Mouse (Mus musculus): ENCODE results near the gene Mpnd.

Gene Mpnd

GRCm38 (mm10) chr17:55986030-55986961 is 19.2 kb upstream of the Mpnd start, which contains the start of gene Fsd1:
Gene Fsd1, plus strand, starts transcription at chr17:55986509.
- peak; percentile 67 to 79 for DNase-seq (ENCODE audit: low spot score in 2 of 2)

GRCm38 (mm10) chr17:55990278-55990898 is 15.1 kb upstream of the Mpnd start:
- no peak for DNase-seq (ENCODE audit: low spot score in 2 of 2)

- no peak for DNase-seq (ENCODE audit: low spot score in 2 of 2)
Observed at GRCm38 (mm10) chr17:55996007-55996406, 9.5 kb upstream of the Mpnd start.

GRCm38 (mm10) chr17:55999794-56000499 is 5.6 kb upstream of the Mpnd start:
- DNase-seq (ENCODE audit: low spot score in 2 of 2): no peak

GRCm38 (mm10) chr17:56003000-56003399 is 2.5 kb upstream of the Mpnd start:
- no peak for DNase-seq (ENCODE audit: low spot score in 2 of 2)

- no peak for DNase-seq (ENCODE audit: low spot score in 2 of 2)
Observed at GRCm38 (mm10) chr17:56006956-56007355, 1.4 kb downstream of the Mpnd start.

GRCm38 (mm10) chr17:56007444-56008355 is 2.2 kb downstream of the Mpnd start:
- peak in 1 of 2 experiments; percentile 19 for DNase-seq (ENCODE audit: low spot score in 2 of 2)

GRCm38 (mm10) chr17:56008356-56009087 is 3.0 kb downstream of the Mpnd start:
- DNase-seq (ENCODE audit: low spot score in 2 of 2): peak; percentile 72 to 89

GRCm38 (mm10) chr17:56009088-56009961 is 3.8 kb downstream of the Mpnd start:
- peak; percentile 85 to 87 for DNase-seq (ENCODE audit: low spot score in 2 of 2)

GRCm38 (mm10) chr17:56009962-56010240 is 4.4 kb downstream of the Mpnd start:
- no peak for DNase-seq (ENCODE audit: low spot score in 2 of 2)

- DNase-seq (ENCODE audit: low spot score in 2 of 2): no peak
Observed at GRCm38 (mm10) chr17:56010255-56010654, 4.7 kb downstream of the Mpnd start.

GRCm38 (mm10) chr17:56010681-56011080 is 5.2 kb downstream of the Mpnd start:
- peak; percentile 62 to 87 for DNase-seq (ENCODE audit: low spot score in 2 of 2)

GRCm38 (mm10) chr17:56011441-56011840 is 5.9 kb downstream of the Mpnd start:
- no peak for DNase-seq (ENCODE audit: low spot score in 2 of 2)

GRCm38 (mm10) chr17:56015293-56015692 is 9.8 kb downstream of the Mpnd start:
- no peak for DNase-seq (ENCODE audit: low spot score in 2 of 2)

GRCm38 (mm10) chr17:56016382-56016781 is 10.9 kb downstream of the Mpnd start:
- DNase-seq (ENCODE audit: low spot score in 2 of 2): no peak

- no peak for DNase-seq (ENCODE audit: low spot score in 2 of 2)
Observed at GRCm38 (mm10) chr17:56016793-56017785, 11.6 kb downstream of the Mpnd start.

GRCm38 (mm10) chr17:56017848-56018247 is 12.3 kb downstream of the Mpnd start:
- no peak for DNase-seq (ENCODE audit: low spot score in 2 of 2)

- DNase-seq (ENCODE audit: low spot score in 2 of 2): peak; percentile 24 to 58
Observed at GRCm38 (mm10) chr17:56018347-56019131, 13.0 kb downstream of the Mpnd start.
